Mouse (Mus musculus): ENCODE results near the gene Tescl.

GRCm38 (mm10) chr7:24335699-24336309 is 2.1 kb upstream of the Tescl start:
- no peak for TF ChIP-seq POLR2A (IDR thresholded peaks at IDR 0.05; ENCODE audit: control insufficient read depth, low read depth, low read length)
- TF ChIP-seq CTCF (IDR thresholded peaks at IDR 0.05; ENCODE audit: control insufficient read depth, insufficient read depth, insufficient replicate concordance, low read depth, low read length) = no peak

All from testis, adult 2 months (tissue).